Mouse (Mus musculus): ENCODE data around the gene Sept6. TPM values are rescaled to one million over a fixed set of nuclear protein-coding genes. Genes with fewer than 3 reads are reported as not detected.

Gene Sept6
- polyA plus RNA-seq, 2 experiments: 3.0 TPM

- no peaks in the 10 kb centered on the region for H3K36me3 ChIP-seq (replicated peaks; ENCODE audit: control insufficient read depth, insufficient read depth, low read depth)
- TF ChIP-seq CTCF (IDR thresholded peaks at IDR 0.05; ENCODE audit: low read depth): no peak
- no peak for TF ChIP-seq EP300 (IDR thresholded peaks at IDR 0.05; ENCODE audit: low read depth)
- ATAC-seq (ENCODE audit: insufficient read depth) (no peak), DNase-seq (ENCODE audit: low read depth in 3 of 3, low spot score in 3 of 3) (no peak)
- no peak overlapping the region for H3K27ac ChIP-seq
- no peaks in the 10 kb centered on the region for H3K4me1 ChIP-seq (replicated peaks; ENCODE audit: control insufficient read depth in 2 of 2, insufficient read depth in 2 of 2, low read length in 1 of 2)
- whole genome bisulfite sequencing (ENCODE audit: insufficient replicate concordance): 69% methylated on average over 4 of the region's 4 CpGs
- H3K4me2 ChIP-seq (ENCODE audit: low read depth): no peak overlapping the region
- no peak overlapping the region for H3K4me3 ChIP-seq (ENCODE audit: insufficient read depth in 1 of 2, low read depth in 2 of 2, low read length in 2 of 2)
- no peaks in the 10 kb centered on the region for H3K27me3 ChIP-seq (ENCODE audit: control insufficient read depth, insufficient read depth, low read length)
- no peak overlapping the region for H3K9ac ChIP-seq (replicated peaks)
- no peaks in the 10 kb centered on the region for H3K9me3 ChIP-seq (ENCODE audit: control insufficient read depth, low read length)
Observed at GRCm38 (mm10) chrX:36921346-36921745, 70.2 kb downstream of the Sept6 start.

GRCm38 (mm10) chrX:36917749-36918148 is 73.8 kb downstream of the Sept6 start:
- Histone ChIP-seq H3K36me3 (replicated peaks; ENCODE audit: control insufficient read depth, insufficient read depth, low read depth) (no peaks in the 10 kb centered on the region), H3K9ac (replicated peaks) (no peak overlapping the region), H3K9me3 (ENCODE audit: control insufficient read depth, low read length) (no peaks in the 10 kb centered on the region), H3K4me1 (replicated peaks; ENCODE audit: control insufficient read depth in 2 of 2, insufficient read depth in 2 of 2, low read length in 1 of 2) (no peaks in the 10 kb centered on the region), H3K27ac (no peak overlapping the region), H3K27me3 (ENCODE audit: control insufficient read depth, insufficient read depth, low read length) (no peaks in the 10 kb centered on the region), H3K4me2 (ENCODE audit: low read depth) (no peak overlapping the region), H3K4me3 (ENCODE audit: insufficient read depth in 1 of 2, low read depth in 2 of 2, low read length in 2 of 2) (no peak overlapping the region)
- no peak for ATAC-seq (ENCODE audit: insufficient read depth)
- 42% methylated on average over 1 of the region's 1 CpGs for whole genome bisulfite sequencing (ENCODE audit: insufficient replicate concordance)
- no peak for DNase-seq (ENCODE audit: low read depth in 3 of 3, low spot score in 3 of 3)
- TF ChIP-seq EP300 (IDR thresholded peaks at IDR 0.05; ENCODE audit: low read depth) (no peak), CTCF (IDR thresholded peaks at IDR 0.05; ENCODE audit: low read depth) (no peak)

GRCm38 (mm10) chrX:36911343-36911742 is 80.3 kb downstream of the Sept6 start:
- no peaks in the 10 kb centered on the region for H3K27me3 ChIP-seq (ENCODE audit: control insufficient read depth, insufficient read depth, low read length)
- DNase-seq (ENCODE audit: low read depth in 3 of 3, low spot score in 3 of 3) (peak in 1 of 3 experiments; percentile 9), ATAC-seq (ENCODE audit: insufficient read depth) (no peak)
- no peaks in the 10 kb centered on the region for H3K4me1 ChIP-seq (replicated peaks; ENCODE audit: control insufficient read depth in 2 of 2, insufficient read depth in 2 of 2, low read length in 1 of 2)
- no peak overlapping the region for H3K27ac ChIP-seq
- H3K4me3 ChIP-seq (ENCODE audit: insufficient read depth in 1 of 2, low read depth in 2 of 2, low read length in 2 of 2): no peak overlapping the region
- WGBS (ENCODE audit: insufficient replicate concordance): 36% methylated on average over 12 of the region's 12 CpGs
- H3K36me3 ChIP-seq (replicated peaks; ENCODE audit: control insufficient read depth, insufficient read depth, low read depth): no peaks in the 10 kb centered on the region
- H3K9me3 ChIP-seq (ENCODE audit: control insufficient read depth, low read length): no peaks in the 10 kb centered on the region
- no peak overlapping the region for H3K9ac ChIP-seq (replicated peaks)
- H3K4me2 ChIP-seq (ENCODE audit: low read depth): no peak overlapping the region
- TF ChIP-seq EP300 (IDR thresholded peaks at IDR 0.05; ENCODE audit: low read depth): no peak
- peak; percentile 67 for TF ChIP-seq CTCF (IDR thresholded peaks at IDR 0.05; ENCODE audit: low read depth)

GRCm38 (mm10) chrX:36906539-36906938 is 85.1 kb downstream of the Sept6 start:
- ATAC-seq (ENCODE audit: insufficient read depth) (no peak), DNase-seq (ENCODE audit: low read depth in 3 of 3, low spot score in 3 of 3) (no peak)
- H3K27me3 ChIP-seq (ENCODE audit: control insufficient read depth, insufficient read depth, low read length): no peaks in the 10 kb centered on the region
- TF ChIP-seq CTCF (IDR thresholded peaks at IDR 0.05; ENCODE audit: low read depth) (no peak), EP300 (IDR thresholded peaks at IDR 0.05; ENCODE audit: low read depth) (no peak)
- H3K27ac ChIP-seq: no peak overlapping the region
- WGBS (ENCODE audit: insufficient replicate concordance): 20% methylated on average over 5 of the region's 5 CpGs
- no peaks in the 10 kb centered on the region for H3K9me3 ChIP-seq (ENCODE audit: control insufficient read depth, low read length)
- peaks cover 0 to 3% of the 10 kb centered on the region in 2 experiments; a peak in 2 of 4 replicates for H3K4me1 ChIP-seq (replicated peaks; ENCODE audit: control insufficient read depth in 2 of 2, insufficient read depth in 2 of 2, low read length in 1 of 2)
- no peak overlapping the region for H3K9ac ChIP-seq (replicated peaks)
- H3K4me3 ChIP-seq (ENCODE audit: insufficient read depth in 1 of 2, low read depth in 2 of 2, low read length in 2 of 2): no peak overlapping the region
- no peaks in the 10 kb centered on the region for H3K36me3 ChIP-seq (replicated peaks; ENCODE audit: control insufficient read depth, insufficient read depth, low read depth)
- no peak overlapping the region for H3K4me2 ChIP-seq (ENCODE audit: low read depth)

- 14% methylated on average over 29 of the region's 32 CpGs for WGBS (ENCODE audit: insufficient replicate concordance)
- Histone ChIP-seq H3K27ac (no peak overlapping the region), H3K27me3 (ENCODE audit: control insufficient read depth, insufficient read depth, low read length) (no peaks in the 10 kb centered on the region), H3K9me3 (ENCODE audit: control insufficient read depth, low read length) (no peaks in the 10 kb centered on the region), H3K36me3 (replicated peaks; ENCODE audit: control insufficient read depth, insufficient read depth, low read depth) (no peaks in the 10 kb centered on the region), H3K9ac (replicated peaks) (peak overlapping the region; percentile 73), H3K4me3 (ENCODE audit: insufficient read depth in 1 of 2, low read depth in 2 of 2, low read length in 2 of 2) (peak overlapping the region; percentile 72 to 81), H3K4me1 (replicated peaks; ENCODE audit: control insufficient read depth in 2 of 2, insufficient read depth in 2 of 2, low read length in 1 of 2) (peaks cover 0 to 3% of the 10 kb centered on the region in 2 experiments; a peak in 2 of 4 replicates), H3K4me2 (ENCODE audit: low read depth) (peak overlapping the region; percentile 73)
- peak; percentile 87 for ATAC-seq (ENCODE audit: insufficient read depth)
- peak; percentile 52 for TF ChIP-seq EP300 (IDR thresholded peaks at IDR 0.05; ENCODE audit: low read depth)
- no peak for TF ChIP-seq CTCF (IDR thresholded peaks at IDR 0.05; ENCODE audit: low read depth)
- DNase-seq (ENCODE audit: low read depth in 3 of 3, low spot score in 3 of 3): peak; percentile 81 to 84 (median 83)
Observed at GRCm38 (mm10) chrX:36903115-36903768, 88.4 kb downstream of the Sept6 start.
